Mouse (Mus musculus) urinary bladder, postnatal 14 days (tissue): Measurements from ENCODE around the gene Brinp3.
"Not testable (repeated sequence)": the region's sequence is repeated elsewhere in the genome, so short reads cannot be mapped to it uniquely, and the experiment has no call there.

ENCODE experiments used
- DNase-seq: peaks from one replicate; pipeline ENCODE4 v3.0.0; 2021; ENCODE audit warnings: low spot score

The Brinp3 gene

GRCm38 (mm10) chr1:146494681-146495331 lies at the start of gene Brinp3:
Brinp3 (plus strand) TSS chr1:146494760.
- no peak for DNase-seq

- DNase-seq, result no peak
Observed at GRCm38 (mm10) chr1:146494221-146494620, 339 bp upstream of the Brinp3 start.

GRCm38 (mm10) chr1:146495386-146495785 lies 826 bp downstream of the Brinp3 start:
- DNase-seq, result no peak

DNA sequence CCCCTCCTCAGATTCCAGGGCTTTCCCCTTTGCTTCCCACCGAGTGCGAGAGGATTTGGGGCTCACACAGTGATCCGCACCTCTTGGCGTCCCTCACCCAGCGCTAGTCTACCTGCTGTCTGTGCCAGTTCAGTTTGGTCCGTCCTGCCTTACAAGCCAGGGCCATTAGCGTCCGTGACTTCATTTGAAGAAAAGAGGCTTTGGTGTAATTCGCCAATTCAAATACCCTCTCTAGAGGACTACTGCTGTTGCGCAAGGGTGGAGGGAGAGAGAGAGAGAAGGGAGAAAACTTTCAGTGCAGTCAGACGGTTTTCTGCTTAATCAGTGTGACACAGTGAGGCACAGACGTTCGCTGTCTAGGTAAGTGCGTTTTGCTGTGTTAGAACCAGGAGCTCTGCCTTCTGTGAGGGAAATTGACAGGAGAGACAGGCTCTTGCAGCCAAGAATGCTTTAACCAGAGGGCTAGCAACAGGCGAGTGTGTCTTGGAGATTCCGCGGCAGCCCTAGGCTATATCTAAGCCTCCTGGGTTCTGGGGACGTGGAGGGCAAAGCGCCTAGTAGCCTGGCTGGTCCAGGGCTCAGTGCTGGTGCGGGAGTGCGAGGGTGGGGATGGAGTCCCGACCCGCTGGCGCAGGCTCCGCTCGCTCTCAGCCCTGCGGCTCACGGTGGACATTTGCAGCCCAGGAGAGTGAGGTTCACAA lies 3.0 kb downstream of the Brinp3 start:
- DNase-seq, result peak; percentile 7

DNA sequence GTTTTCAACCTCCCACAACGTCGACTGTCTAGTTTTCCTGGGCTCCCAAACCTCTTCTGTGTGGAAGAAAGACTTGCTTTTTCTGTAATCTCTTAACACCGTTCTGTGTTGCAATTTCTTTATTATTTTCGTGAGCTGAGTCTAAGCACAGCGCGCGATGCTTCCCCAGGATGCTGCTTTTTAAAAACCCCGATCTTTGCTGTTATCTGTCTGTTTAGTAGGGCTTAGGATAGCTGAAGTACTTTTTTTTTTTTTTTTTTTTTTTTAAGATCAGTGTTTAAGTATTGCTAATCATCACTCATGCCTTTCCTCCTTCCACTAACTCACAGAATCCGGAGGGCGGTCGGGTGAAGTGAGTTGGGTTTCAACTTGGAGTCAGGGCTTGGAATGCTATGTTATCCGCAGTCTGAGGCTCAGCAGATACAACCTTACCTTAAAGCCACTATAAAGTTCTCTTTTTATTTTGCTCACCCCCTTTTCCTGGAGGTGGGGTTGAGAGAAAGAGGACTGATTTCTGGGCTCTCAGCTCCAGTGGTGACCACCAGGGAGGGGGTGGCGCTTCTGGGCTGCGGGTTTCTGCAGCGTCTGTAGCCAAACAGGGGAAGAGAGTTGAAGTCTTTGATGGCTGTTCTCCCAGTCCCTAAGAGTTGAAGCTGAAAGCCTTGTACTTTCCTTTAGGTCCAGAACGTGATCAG lies 3.7 kb downstream of the Brinp3 start:
- DNase-seq, result no peak

DNA sequence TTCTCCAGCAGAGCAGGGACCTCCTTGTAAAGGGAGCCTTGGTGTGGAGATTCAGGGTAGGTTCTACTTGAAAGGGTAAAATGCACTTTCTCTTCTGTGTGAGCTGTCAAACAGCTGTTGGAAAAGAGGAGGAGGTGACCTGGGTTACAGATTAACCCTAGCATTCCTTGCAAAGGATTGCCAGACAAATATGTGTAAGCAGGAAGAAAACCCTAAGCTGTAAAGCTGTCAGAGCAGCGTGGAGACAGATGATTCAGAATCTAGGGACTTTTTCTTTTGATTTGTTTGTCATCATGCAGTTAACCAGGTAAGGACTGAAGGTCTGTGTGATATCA lies 4.2 kb downstream of the Brinp3 start:
- no peak for DNase-seq

- DNase-seq, result no peak
Observed at GRCm38 (mm10) chr1:146515377-146515776, 20.8 kb downstream of the Brinp3 start.

DNA sequence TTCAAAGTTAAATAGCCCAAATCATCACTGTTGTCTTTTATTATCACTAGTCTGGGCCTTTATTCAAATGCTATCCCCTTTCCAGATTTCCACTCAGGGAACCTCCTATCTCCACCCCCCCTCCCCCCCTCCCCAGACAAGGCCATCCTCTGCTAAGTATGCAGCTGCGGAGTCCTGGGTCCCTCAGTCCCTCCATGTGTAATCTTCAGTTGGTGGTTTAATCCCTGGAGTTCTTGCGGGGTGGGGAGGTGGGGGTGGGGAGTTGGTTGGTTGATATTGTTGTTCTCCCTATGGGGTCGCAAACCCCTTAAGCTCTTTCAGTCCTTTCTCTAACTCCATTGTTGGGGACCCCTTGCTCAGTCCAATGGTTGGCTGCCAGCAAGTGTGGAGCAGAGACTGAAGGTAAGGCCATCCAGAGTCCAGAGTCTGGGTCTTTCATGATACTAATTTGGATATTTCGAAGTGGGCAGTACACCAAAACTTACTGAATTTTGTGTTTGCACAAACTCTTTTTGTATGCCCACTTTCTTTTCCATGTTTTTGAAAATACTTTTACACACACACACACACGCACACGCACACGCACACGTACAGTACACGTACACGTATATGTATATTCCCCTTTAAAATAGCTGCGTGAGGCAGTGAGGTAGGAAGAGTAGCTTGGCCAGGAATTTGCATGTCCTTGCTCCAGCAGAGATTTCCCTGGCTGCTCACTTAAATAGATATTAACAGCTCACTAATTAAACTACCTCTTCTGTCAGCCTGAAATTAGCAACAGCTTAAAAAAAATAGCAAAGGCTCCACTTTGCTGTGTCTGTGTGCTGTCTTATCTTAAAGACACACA lies 29.4 kb downstream of the Brinp3 start:
- no peak for DNase-seq

GRCm38 (mm10) chr1:146528572-146528971 lies 34.0 kb downstream of the Brinp3 start:
- DNase-seq, result no peak

GRCm38 (mm10) chr1:146546847-146547428 lies 52.4 kb downstream of the Brinp3 start:
- no peak for DNase-seq

- DNase-seq, result no peak
Observed at GRCm38 (mm10) chr1:146556982-146557381, 62.4 kb downstream of the Brinp3 start.

- DNase-seq, result no peak
Observed at GRCm38 (mm10) chr1:146562144-146562543, 67.6 kb downstream of the Brinp3 start.

GRCm38 (mm10) chr1:146584181-146584580 lies 89.6 kb downstream of the Brinp3 start:
- DNase-seq, result no peak

DNA sequence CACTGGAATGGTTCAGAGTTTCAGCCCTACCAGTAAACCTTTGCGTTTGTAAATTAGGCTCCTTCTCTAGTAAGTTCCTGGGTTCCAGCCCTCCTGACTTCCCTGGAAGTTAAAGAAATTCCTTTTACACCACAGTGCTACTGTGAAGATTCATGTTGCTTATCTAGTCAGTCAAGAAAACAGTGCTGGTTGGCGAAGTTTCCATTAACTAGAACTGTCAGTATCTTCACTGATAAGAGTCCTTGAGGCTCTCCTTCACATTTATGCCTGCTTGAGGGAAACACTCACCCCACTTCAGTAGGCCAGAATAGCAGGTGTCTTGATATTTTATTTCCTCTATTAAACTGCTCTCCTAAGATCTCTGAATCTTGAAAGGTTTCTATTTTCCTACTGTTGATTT lies 138.3 kb downstream of the Brinp3 start:
- DNase-seq, result no peak

- no peak for DNase-seq
Observed at GRCm38 (mm10) chr1:146657214-146657613, 162.7 kb downstream of the Brinp3 start.

GRCm38 (mm10) chr1:146700724-146701123 lies 206.2 kb downstream of the Brinp3 start:
- DNase-seq, result no peak

DNA sequence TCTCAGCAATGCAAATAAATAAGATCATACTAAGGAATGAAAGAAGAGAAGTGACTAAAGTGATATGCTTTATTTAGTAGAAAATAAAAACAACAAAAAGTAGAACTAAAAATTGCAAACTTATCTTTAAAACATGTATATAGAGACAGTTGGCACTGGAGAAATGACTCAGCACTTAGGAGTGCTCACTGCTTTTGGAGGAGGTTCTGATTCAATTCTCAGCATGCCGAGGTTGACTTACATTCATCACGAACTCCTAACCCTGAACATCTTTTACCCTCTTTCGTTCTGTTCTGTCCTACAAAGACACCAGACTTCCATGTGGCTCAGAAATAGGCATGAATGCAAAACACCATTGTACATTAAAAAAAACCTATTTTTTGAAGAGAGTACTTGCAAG lies 225.0 kb downstream of the Brinp3 start:
- DNase-seq, result no peak

DNA sequence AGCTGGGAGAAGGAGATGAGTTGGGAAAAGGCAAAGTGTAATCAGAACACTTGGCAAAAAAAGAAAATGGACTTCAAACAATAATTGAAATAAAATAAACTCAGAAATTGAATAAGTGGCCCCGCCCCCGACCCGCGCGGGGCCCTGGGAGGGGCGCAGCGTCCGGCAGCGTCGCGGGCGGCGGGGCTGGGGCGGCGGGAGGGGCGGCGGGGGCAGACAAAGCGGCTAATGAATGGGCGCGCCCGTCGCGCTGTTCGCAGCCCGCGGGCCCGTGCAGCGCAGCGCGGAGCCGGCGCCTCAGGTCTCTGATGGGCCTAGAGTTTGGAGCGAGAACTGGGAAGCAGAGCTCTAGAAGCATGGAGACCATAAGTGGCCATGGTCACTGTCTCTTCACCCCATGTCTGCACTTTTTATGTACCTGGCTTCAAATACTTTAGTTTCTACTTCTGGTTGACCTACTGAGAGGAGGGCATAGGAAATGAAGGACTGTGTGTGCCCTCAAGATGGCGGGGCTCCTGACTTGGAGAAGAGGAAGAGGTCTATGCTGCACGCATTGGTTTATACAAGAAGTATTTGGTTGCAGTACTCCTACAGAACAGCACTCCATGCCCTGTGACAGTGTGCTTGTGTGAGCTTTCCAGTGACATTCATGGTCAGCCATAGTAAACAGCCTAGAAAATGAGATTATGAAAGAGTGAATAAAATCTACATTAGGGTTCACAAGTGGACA lies 230.4 kb downstream of the Brinp3 start:
- not testable (repeated sequence) for DNase-seq

GRCm38 (mm10) chr1:146751066-146751465 lies 256.5 kb downstream of the Brinp3 start:
- DNase-seq, result no peak

- no peak for DNase-seq
Observed at GRCm38 (mm10) chr1:146783259-146783658, 288.7 kb downstream of the Brinp3 start.

GRCm38 (mm10) chr1:146787236-146787635 lies 292.7 kb downstream of the Brinp3 start:
- DNase-seq, result no peak
